Mouse (Mus musculus): ENCODE results near the gene Ston2.

DNA sequence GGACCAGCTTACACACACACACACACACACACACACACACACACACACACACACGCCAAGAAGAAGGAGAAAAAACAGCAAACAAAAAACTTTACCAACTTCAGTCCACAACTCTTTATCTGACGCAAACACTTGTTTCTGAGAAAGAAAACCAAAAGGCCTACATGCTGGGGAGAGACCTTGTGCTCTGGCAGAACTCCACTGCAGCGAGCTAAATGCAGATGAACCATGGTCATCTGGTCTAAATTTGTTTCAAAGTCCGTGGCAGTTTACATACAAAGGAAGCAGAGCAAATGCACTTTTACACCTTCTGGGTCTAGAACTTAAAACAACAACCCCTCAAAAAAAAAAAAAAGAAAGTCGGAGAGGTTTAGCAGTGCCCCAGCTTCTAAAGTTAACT, 79.0 kb downstream of the Ston2 start:
- no peak for TF ChIP-seq POLR2A (IDR thresholded peaks at IDR 0.05; ENCODE audit: insufficient read length, low read depth)
- no peak for TF ChIP-seq MYOD1 (IDR thresholded peaks at IDR 0.05; ENCODE audit: control insufficient read depth in 1 of 3, insufficient read length in 2 of 3, low read depth in 2 of 3)
- no peak for TF ChIP-seq POLR2AphosphoS2 (IDR thresholded peaks at IDR 0.05; ENCODE audit: insufficient read length, low read depth)
- no peak for TF ChIP-seq E2F4 (IDR thresholded peaks at IDR 0.05; ENCODE audit: insufficient read depth)
- no peak for TF ChIP-seq USF1 (IDR thresholded peaks at IDR 0.05; ENCODE audit: low read depth)
